Mouse (Mus musculus) olfactory bulb, adult 2 months (tissue): ENCODE measurements at regions not wholly inside any gene's neighbourhood (a gene's known extent, or its start where the extent isn't known, plus 50 kb on each side); places are given as distances from the start of the nearest gene placed in this dataset.

Source experiments
- CTCF ChIP-seq: fragments of 200-500 bp; IDR thresholded peaks from 2 replicates; pipeline ENCODE4 v1.5.1; 2012; ENCODE audit warnings: low read depth, mild to moderate bottlenecking, low read length, moderate library complexity; ENCODE audit not compliant: insufficient read depth
- POLR2A ChIP-seq: fragments of 200-500 bp; IDR thresholded peaks from 2 replicates; pipeline ENCODE4 v1.6.1; 2012; ENCODE audit warnings: mild to moderate bottlenecking, low read depth, low read length, moderate library complexity; ENCODE audit not compliant: insufficient read depth

DNA sequence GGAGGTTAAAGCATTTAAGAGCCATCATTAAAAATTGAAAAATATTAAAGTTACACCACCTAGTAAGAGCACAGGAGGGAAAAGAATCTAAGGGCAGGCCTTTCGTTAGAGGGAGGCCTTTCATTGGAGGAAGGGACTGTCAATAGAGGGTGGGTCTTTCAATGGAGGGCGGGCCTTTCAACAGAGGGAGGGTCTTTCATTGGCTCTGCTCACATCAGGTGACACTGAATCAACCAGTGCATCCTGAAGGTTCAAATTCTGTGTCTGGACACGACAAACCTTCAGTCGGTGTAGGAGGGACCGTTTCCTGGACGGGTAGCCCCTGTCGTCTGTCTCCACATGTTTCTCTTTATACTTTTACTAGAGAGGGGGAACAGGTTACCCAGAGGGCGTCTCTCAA lies 172.5 kb upstream of the Kcnab2 start:
- TF ChIP-seq POLR2A (no peak), CTCF (no peak)
